ENCODE assay signal across 8 mouse cellular contexts in genomic region chr12:36042348-36042778, GRCm38 (mm10). TPM values are rescaled to one million over a fixed set of nuclear protein-coding genes. Genes with fewer than 3 reads are reported as not detected.
DNase-seq lines count a peak whose midpoint lies in the region; ATAC-seq and TF ChIP-seq lines count a peak whose summit lies in the region.

Gene Tspan13 (minus strand): TSS chr12:36042500.

- H3K4me1 ChIP-seq in ES-Bruce4 (ENCODE audit: control insufficient read depth, insufficient read depth, low read length): no peaks in the 10 kb centered on the region
- peaks cover 15% of the 10 kb centered on the region for H3K4me1 ChIP-seq in forebrain, embryonic 16.5 days (replicated peaks; ENCODE audit: control insufficient read depth, insufficient read depth, low read length)
- peaks cover 5% of the 10 kb centered on the region for H3K4me1 ChIP-seq in liver, postnatal 0 days (ENCODE audit: insufficient read depth)
- peaks cover 26% of the 10 kb centered on the region for H3K4me1 ChIP-seq in neural tube, embryonic 13.5 days (replicated peaks)
- peaks cover 19% of the 10 kb centered on the region for H3K4me1 ChIP-seq in testis, adult 2 months (ENCODE audit: control insufficient read depth, insufficient read depth, low read length)

- 0% methylated on average over 35 of the region's 35 CpGs for WGBS in forebrain, embryonic 16.5 days
- WGBS in liver, postnatal 0 days (ENCODE audit: insufficient replicate concordance): under 1% methylated on average over 30 of the region's 35 CpGs
- under 1% methylated on average over 35 of the region's 35 CpGs for WGBS in neural tube, embryonic 13.5 days

- ATAC-seq in forebrain, embryonic 16.5 days: peak; percentile 98
- peak; percentile 92 for ATAC-seq in liver, postnatal 0 days
- ATAC-seq in neural tube, embryonic 13.5 days (ENCODE audit: low read depth): peak; percentile 98

- DNase-seq in cerebellum, adult 11-12 months: peak; percentile 95
- DNase-seq in heart, postnatal 25 days (ENCODE audit: low spot score): peak; percentile 80
- peak; percentile 89 for DNase-seq in layer of hippocampus, adult 11-12 months (ENCODE audit: low spot score)
- DNase-seq in liver, postnatal 0 days: peak; percentile 87

- TF ChIP-seq POLR2A in ES-Bruce4 (IDR thresholded peaks at IDR 0.05; ENCODE audit: insufficient read depth, low read length): no peak
- peak; percentile 54; the same call in 1 of the 2 replicates for TF ChIP-seq POLR2A in testis, adult 2 months (IDR thresholded peaks at IDR 0.05; ENCODE audit: control insufficient read depth, low read depth, low read length)

- H3K4me2 ChIP-seq in forebrain, embryonic 16.5 days (ENCODE audit: low read length): peak within 1 kb of the TSS; percentile 77
- peak within 1 kb of the TSS; percentile 100 for H3K4me2 ChIP-seq in liver, postnatal 0 days (ENCODE audit: low read depth, low read length)
- H3K4me2 ChIP-seq in neural tube, embryonic 13.5 days: peak within 1 kb of the TSS; percentile 73

- no peak for TF ChIP-seq EP300 in ES-Bruce4 (IDR thresholded peaks at IDR 0.05; ENCODE audit: insufficient read depth, low read depth, low read length)
- TF ChIP-seq EP300 in liver, postnatal 0 days (IDR thresholded peaks at IDR 0.05; ENCODE audit: low read depth): no peak

- H3K36me3 ChIP-seq in ES-Bruce4 (ENCODE audit: control insufficient read depth, insufficient read depth, low read length, poor library complexity, severe bottlenecking): no peaks in the 10 kb centered on the region
- H3K36me3 ChIP-seq in forebrain, embryonic 16.5 days (ENCODE audit: control insufficient read depth, insufficient read depth): no peaks in the 10 kb centered on the region
- H3K36me3 ChIP-seq in liver, postnatal 0 days (replicated peaks; ENCODE audit: insufficient read depth, low read length): no peaks in the 10 kb centered on the region
- H3K36me3 ChIP-seq in neural tube, embryonic 13.5 days: no peaks in the 10 kb centered on the region
- H3K36me3 ChIP-seq in testis, adult 2 months (ENCODE audit: control insufficient read depth, insufficient read depth, low read length): no peaks in the 10 kb centered on the region

- H3K27me3 ChIP-seq in ES-Bruce4 (ENCODE audit: control insufficient read depth, insufficient read depth, low read length, poor library complexity, severe bottlenecking): no peaks in the 10 kb centered on the region
- H3K27me3 ChIP-seq in forebrain, embryonic 16.5 days (replicated peaks; ENCODE audit: control insufficient read depth, insufficient read depth, low read length): no peaks in the 10 kb centered on the region
- 0 out of 2 replicates have a peak, but pooled peaks cover 3% of the 10 kb centered on the region for H3K27me3 ChIP-seq in liver, postnatal 0 days (ENCODE audit: insufficient read depth, low read length)
- H3K27me3 ChIP-seq in neural tube, embryonic 13.5 days: no peaks in the 10 kb centered on the region
- H3K27me3 ChIP-seq in testis, adult 2 months (ENCODE audit: control insufficient read depth, insufficient read depth, low read length): no peaks in the 10 kb centered on the region

- TF ChIP-seq CTCF in ES-Bruce4 (IDR thresholded peaks at IDR 0.05; ENCODE audit: low read depth, low read length): no peak
- peak; percentile 26 for TF ChIP-seq CTCF in liver, postnatal 0 days (IDR thresholded peaks at IDR 0.05; ENCODE audit: low read depth)
- TF ChIP-seq CTCF in testis, adult 2 months (IDR thresholded peaks at IDR 0.05; ENCODE audit: control insufficient read depth, insufficient read depth, insufficient replicate concordance, low read depth, low read length): no peak

- no peak within 1 kb of the TSS for H3K27ac ChIP-seq in ES-Bruce4 (ENCODE audit: insufficient read depth, low read length)
- peak within 1 kb of the TSS; percentile 93 for H3K27ac ChIP-seq in forebrain, embryonic 16.5 days (ENCODE audit: low read length)
- H3K27ac ChIP-seq in liver, postnatal 0 days (ENCODE audit: low read depth): peak within 1 kb of the TSS; percentile 55
- H3K27ac ChIP-seq in neural tube, embryonic 13.5 days (replicated peaks): peak within 1 kb of the TSS; percentile 95
- H3K27ac ChIP-seq in testis, adult 2 months (ENCODE audit: control insufficient read depth, insufficient read depth, low read depth, low read length): no peak within 1 kb of the TSS; the same call in 1 of the 2 replicates

- intact Hi-C loops in heart, postnatal 25 days (cut with DNase I): loop anchor here (5.0 kb wide), 1 partner anchor 45 kb away; no protein-coding TSS in a partner anchor

- H3K4me3 ChIP-seq in ES-Bruce4 (ENCODE audit: low read depth, low read length): peak within 1 kb of the TSS; percentile 95
- peak within 1 kb of the TSS; percentile 73 for H3K4me3 ChIP-seq in forebrain, embryonic 16.5 days (replicated peaks; ENCODE audit: low read length)
- H3K4me3 ChIP-seq in liver, postnatal 0 days (ENCODE audit: low read depth, low read length): peak within 1 kb of the TSS; percentile 85
- H3K4me3 ChIP-seq in neural tube, embryonic 13.5 days: peak within 1 kb of the TSS; percentile 93
- H3K4me3 ChIP-seq in testis, adult 2 months (ENCODE audit: control insufficient read depth, low read depth, low read length): peak within 1 kb of the TSS; percentile 79

- peak within 1 kb of the TSS; percentile 92 for H3K9ac ChIP-seq in ES-Bruce4 (ENCODE audit: low read depth, poor library complexity, severe bottlenecking)
- peak within 1 kb of the TSS; percentile 100 for H3K9ac ChIP-seq in forebrain, embryonic 16.5 days (replicated peaks; ENCODE audit: low read depth, low read length)
- H3K9ac ChIP-seq in liver, postnatal 0 days (replicated peaks): peak within 1 kb of the TSS; percentile 79
- peak within 1 kb of the TSS; percentile 99 for H3K9ac ChIP-seq in neural tube, embryonic 13.5 days

- no peaks in the 10 kb centered on the region for H3K9me3 ChIP-seq in ES-Bruce4 (replicated peaks; ENCODE audit: control insufficient read depth, insufficient read depth, low read length, poor library complexity, severe bottlenecking)
- H3K9me3 ChIP-seq in forebrain, embryonic 16.5 days (ENCODE audit: control insufficient read depth, low read length): no peaks in the 10 kb centered on the region
- no peaks in the 10 kb centered on the region for H3K9me3 ChIP-seq in liver, postnatal 0 days (ENCODE audit: low read length)
- H3K9me3 ChIP-seq in neural tube, embryonic 13.5 days: no peaks in the 10 kb centered on the region

RNA-seq across cellular contexts. Expression of gene Tspan13, which starts in this region (rescaled TPM):
- 37.8 and 41.2 TPM in 2 replicates for polyA plus RNA-seq in ES-Bruce4 (2011; ENCODE audit: insufficient read depth, insufficient read length, low read depth, missing spikeins)
- polyA plus RNA-seq in forebrain, embryonic 16.5 days (2015; fragmentation: Nextera tagmentation; extraction: Ambion mirVana): 295 and 340 TPM in 2 replicates
- 10 to 100 TPM; 44.2 to 57.7 TPM for total RNA-seq in heart, postnatal 25 days (2021)
- polyA plus RNA-seq in liver, postnatal 0 days (2015; fragmentation: Nextera tagmentation; extraction: Ambion mirVana): 18.3 and 19.7 TPM in 2 replicates
- polyA plus RNA-seq in neural tube, embryonic 13.5 days (2015; fragmentation: Nextera tagmentation; extraction: Ambion mirVana): 392 and 398 TPM in 2 replicates
- polyA plus RNA-seq in testis, adult 2 months (2012; rRNA removed): 12.0 and 13.5 TPM in 2 replicates

Comparison
In these comparisons a context has a peak if more than half of its experiments do, and no peak if none do; other contexts are left out.
1. H3K27ac ChIP-seq: peak in forebrain, embryonic 16.5 days (single experiment), liver, postnatal 0 days (single experiment) and neural tube, embryonic 13.5 days (single experiment); none in ES-Bruce4 (single experiment) and testis, adult 2 months (single experiment).
2. Peak in every context shown above with its lines, with median percentiles within 50 percentile points of each other: H3K4me3 ChIP-seq, H3K9ac ChIP-seq, DNase-seq, ATAC-seq and H3K4me2 ChIP-seq.